Mouse (Mus musculus) limb, embryonic 11.5 days (tissue): ENCODE measurements at regions not wholly inside any gene's neighbourhood (a gene's known extent, or its start where the extent isn't known, plus 50 kb on each side); places are given as distances from the start of the nearest gene placed in this dataset.

Experiments
- ATAC-seq: fragments of 200-750 bp; cut with Nextera tagmentation; 2 replicates; pipeline ENCODE4 v1.8.0; 2017; ENCODE audit warnings: low read depth; ENCODE audit not compliant: insufficient number of reproducible peaks, low FRiP score, low TSS enrichment
- DNase-seq: peaks from one replicate; pipeline ENCODE4 v3.0.0-alpha.2; 2015; ENCODE audit warnings: low spot score
- H3K27ac ChIP-seq: fragments of 300-500 bp; sonication (generic); replicated peaks from 2 replicates; pipeline ENCODE4 v1.5.1; 2014; ENCODE audit warnings: low read depth, mild to moderate bottlenecking, low read length
- H3K27me3 ChIP-seq: fragments of 300-500 bp; sonication (generic); 2 replicates; pipeline ENCODE4 v1.6.1; 2014; ENCODE audit warnings: mild to moderate bottlenecking, low read length, mixed read lengths; ENCODE audit not compliant: control insufficient read depth, insufficient read depth
- H3K36me3 ChIP-seq: fragments of 300-500 bp; sonication (generic); 2 replicates; pipeline ENCODE4 v1.6.1; 2014; ENCODE audit warnings: mild to moderate bottlenecking, low read length, moderate library complexity, mixed read lengths; ENCODE audit not compliant: control insufficient read depth, insufficient read depth
- H3K4me1 ChIP-seq: fragments of 300-500 bp; sonication (generic); 2 replicates; pipeline ENCODE4 v1.6.1; 2014; ENCODE audit warnings: low read length, mixed read lengths; ENCODE audit not compliant: control insufficient read depth, insufficient read depth
- H3K4me2 ChIP-seq: fragments of 300-500 bp; sonication (generic); 2 replicates; pipeline ENCODE4 v1.6.1; 2014; ENCODE audit warnings: low read depth, mild to moderate bottlenecking, moderate library complexity; ENCODE audit not compliant: severe bottlenecking
- H3K4me3 ChIP-seq: fragments of 300-500 bp; sonication (generic); 2 replicates; pipeline ENCODE4 v1.5.1; 2014; ENCODE audit warnings: low read depth, low read length
- H3K9ac ChIP-seq: fragments of 300-500 bp; sonication (generic); 2 replicates; pipeline ENCODE4 v1.6.1; 2014; ENCODE audit warnings: mild to moderate bottlenecking, low read length
- H3K9me3 ChIP-seq: fragments of 300-500 bp; sonication (generic); 2 replicates; pipeline ENCODE4 v1.6.1; 2016; ENCODE audit warnings: low read length; ENCODE audit not compliant: control insufficient read depth
- WGBS: fragments of 180-500 bp; shearing (Covaris S2); extraction: QIAGEN DNeasy Blood & Tissue Kit; methylation state at CpG from one replicate; pipeline ENCODE4 v1.1.7; 2014; 5-methylcytosine and 5-hydroxymethylcytosine counted together

GRCm38 (mm10) chr2:78053910-78054309 lies 107.7 kb upstream of the Cwc22 start:
- WGBS, result 73% methylated on average over 3 of the region's 3 CpGs
- H3K36me3 ChIP-seq, result no peaks in the 10 kb centered on the region
- H3K9me3 ChIP-seq, result no peaks in the 10 kb centered on the region
- H3K27me3 ChIP-seq, result no peaks in the 10 kb centered on the region
- no peak overlapping the region for H3K4me3 ChIP-seq
- no peak overlapping the region for H3K9ac ChIP-seq
- DNase-seq (no peak), ATAC-seq (no peak)
- no peaks in the 10 kb centered on the region for H3K4me1 ChIP-seq
- no peak overlapping the region for H3K27ac ChIP-seq
- H3K4me2 ChIP-seq, result no peak overlapping the region

- WGBS, result 91% methylated on average over 7 of the region's 7 CpGs
- ATAC-seq (no peak), DNase-seq (no peak)
- Histone ChIP-seq H3K4me2 (no peak overlapping the region), H3K9ac (no peak overlapping the region), H3K27me3 (no peaks in the 10 kb centered on the region), H3K4me1 (no peaks in the 10 kb centered on the region), H3K4me3 (no peak overlapping the region), H3K9me3 (no peaks in the 10 kb centered on the region), H3K36me3 (no peaks in the 10 kb centered on the region), H3K27ac (no peak overlapping the region)
Measured at GRCm38 (mm10) chr2:78050542-78050941, 104.4 kb upstream of the Cwc22 start.

- DNase-seq, result peak; percentile 85
- Histone ChIP-seq H3K4me1 (no peaks in the 10 kb centered on the region), H3K9me3 (no peaks in the 10 kb centered on the region), H3K4me2 (no peak overlapping the region; the same call in 1 of the 2 replicates), H3K36me3 (no peaks in the 10 kb centered on the region), H3K27ac (no peak overlapping the region), H3K9ac (no peak overlapping the region), H3K27me3 (no peaks in the 10 kb centered on the region), H3K4me3 (no peak overlapping the region)
- WGBS, result 24% methylated on average over 8 of the region's 8 CpGs
- ATAC-seq, result 0 out of 2 replicates have a peak, but pooled peaks have one; percentile 44
Measured at GRCm38 (mm10) chr2:78049248-78049874, 103.2 kb upstream of the Cwc22 start.

- no peak for ATAC-seq
- no peak overlapping the region for H3K4me3 ChIP-seq
Measured at GRCm38 (mm10) chr2:78048706-78049055, 102.5 kb upstream of the Cwc22 start.

GRCm38 (mm10) chr2:78048030-78048705 lies 102.0 kb upstream of the Cwc22 start:
- H3K27ac ChIP-seq, result no peak overlapping the region
- no peak overlapping the region for H3K4me2 ChIP-seq
- no peaks in the 10 kb centered on the region for H3K4me1 ChIP-seq
- H3K9me3 ChIP-seq, result no peaks in the 10 kb centered on the region
- no peaks in the 10 kb centered on the region for H3K27me3 ChIP-seq
- no peak overlapping the region for H3K4me3 ChIP-seq
- no peaks in the 10 kb centered on the region for H3K36me3 ChIP-seq
- no peak for ATAC-seq
- no peak for DNase-seq
- no peak overlapping the region for H3K9ac ChIP-seq
- 53% methylated on average over 11 of the region's 11 CpGs for WGBS

More at GRCm38 (mm10) chr2:78048706-78049055, 102.5 kb upstream of the Cwc22 start:
- Histone ChIP-seq H3K9ac (no peak overlapping the region), H3K4me2 (no peak overlapping the region; the same call in 1 of the 2 replicates), H3K27ac (no peak overlapping the region), H3K4me1 (no peaks in the 10 kb centered on the region), H3K9me3 (no peaks in the 10 kb centered on the region), H3K36me3 (no peaks in the 10 kb centered on the region), H3K27me3 (no peaks in the 10 kb centered on the region)
- DNase-seq, result peak; percentile 27
- 68% methylated on average over 6 of the region's 6 CpGs for WGBS

GRCm38 (mm10) chr2:78027319-78027718 lies 81.1 kb upstream of the Cwc22 start:
- H3K9ac ChIP-seq, result no peak overlapping the region
- 81% methylated on average over 2 of the region's 2 CpGs for WGBS
- DNase-seq (no peak), ATAC-seq (no peak)
- H3K27ac ChIP-seq, result no peak overlapping the region
- H3K36me3 ChIP-seq, result no peaks in the 10 kb centered on the region
- H3K4me3 ChIP-seq, result no peak overlapping the region
- H3K9me3 ChIP-seq, result no peaks in the 10 kb centered on the region
- H3K4me1 ChIP-seq, result no peaks in the 10 kb centered on the region
- H3K4me2 ChIP-seq, result no peak overlapping the region
- no peaks in the 10 kb centered on the region for H3K27me3 ChIP-seq

GRCm38 (mm10) chr2:78026808-78027207 lies 80.6 kb upstream of the Cwc22 start:
- Histone ChIP-seq H3K9ac (no peak overlapping the region), H3K36me3 (no peaks in the 10 kb centered on the region), H3K4me1 (no peaks in the 10 kb centered on the region), H3K27ac (no peak overlapping the region), H3K27me3 (no peaks in the 10 kb centered on the region), H3K4me3 (no peak overlapping the region), H3K9me3 (no peaks in the 10 kb centered on the region), H3K4me2 (no peak overlapping the region)
- DNase-seq, result no peak
- 66% methylated on average over 6 of the region's 6 CpGs for WGBS
- ATAC-seq, result no peak

- 67% methylated on average over 16 of the region's 16 CpGs for WGBS
- H3K27me3 ChIP-seq, result no peaks in the 10 kb centered on the region
- ATAC-seq (no peak), DNase-seq (no peak)
- no peaks in the 10 kb centered on the region for H3K9me3 ChIP-seq
- H3K4me2 ChIP-seq, result no peak overlapping the region
- no peaks in the 10 kb centered on the region for H3K36me3 ChIP-seq
- H3K4me1 ChIP-seq, result no peaks in the 10 kb centered on the region
- H3K27ac ChIP-seq, result no peak overlapping the region
- no peak overlapping the region for H3K9ac ChIP-seq
- H3K4me3 ChIP-seq, result no peak overlapping the region
Measured at GRCm38 (mm10) chr2:78025651-78026435, 79.7 kb upstream of the Cwc22 start.
